Mouse (Mus musculus) testis, adult 2 months (tissue): ENCODE measurements around the gene Shtn1.

Source experiments
- CTCF ChIP-seq: fragments of 200-500 bp; IDR thresholded peaks from 2 replicates; pipeline ENCODE4 v1.5.1; 2012; ENCODE audit warnings: low read depth, mild to moderate bottlenecking, inconsistent platforms, low read length, moderate library complexity; ENCODE audit not compliant: control insufficient read depth, insufficient read depth, insufficient replicate concordance
- POLR2A ChIP-seq: fragments of 200-500 bp; IDR thresholded peaks from 2 replicates; pipeline ENCODE4 v1.6.1; 2012; ENCODE audit warnings: low read depth, mild to moderate bottlenecking, inconsistent platforms, low read length, moderate library complexity; ENCODE audit not compliant: control insufficient read depth

DNA sequence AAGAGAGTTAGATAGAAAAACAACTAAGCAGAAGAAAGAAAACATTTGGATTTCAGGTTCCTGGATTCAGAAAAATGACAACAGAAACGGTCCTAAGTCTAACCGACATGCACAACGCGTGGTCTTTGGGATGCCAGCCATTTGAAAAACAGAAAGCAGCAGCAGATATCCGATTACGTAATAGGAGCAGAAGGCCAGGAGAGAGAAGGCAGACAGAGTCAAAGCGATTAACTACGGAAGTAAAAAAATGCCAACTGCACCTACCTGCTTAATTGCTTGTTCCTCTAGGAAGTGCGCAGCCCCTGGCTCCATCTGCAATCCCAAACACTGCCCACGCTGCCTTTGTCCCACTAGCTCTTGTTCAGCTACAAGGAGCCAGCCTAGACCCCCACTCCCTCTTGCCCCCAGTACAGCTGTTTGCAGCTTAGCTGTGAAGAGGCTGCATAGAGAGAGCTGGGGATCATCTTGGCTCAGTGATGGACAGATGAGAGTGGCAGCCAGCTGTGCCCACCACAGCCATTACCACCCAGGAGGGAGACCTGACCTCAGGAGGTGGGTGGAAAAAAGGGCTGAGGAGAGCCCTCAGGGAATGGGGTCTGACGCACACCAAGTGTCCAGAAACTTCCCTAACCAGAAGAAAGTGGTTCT, 100.6 kb downstream of the Shtn1 start:
- TF ChIP-seq CTCF (no peak), POLR2A (no peak)
